Mouse (Mus musculus): ENCODE results near the gene Tmem38b. TPM values are rescaled to one million over a fixed set of nuclear protein-coding genes. Genes with fewer than 3 reads are reported as not detected.

Gene Tmem38b
- polyA plus RNA-seq, 1 experiment = 11.9 TPM

- TF ChIP-seq CTCF (IDR thresholded peaks at IDR 0.05; ENCODE audit: control insufficient read depth, insufficient read depth, insufficient replicate concordance, low read depth, low read length) (no peak), POLR2A (IDR thresholded peaks at IDR 0.05; ENCODE audit: control insufficient read depth, low read depth, low read length) (no peak)
- Histone ChIP-seq H3K27me3 (ENCODE audit: control insufficient read depth, insufficient read depth, low read length) (no peaks in the 10 kb centered on the region), H3K4me1 (ENCODE audit: control insufficient read depth, insufficient read depth, low read length) (no peaks in the 10 kb centered on the region), H3K4me3 (ENCODE audit: control insufficient read depth, low read depth, low read length) (no peak overlapping the region), H3K27ac (ENCODE audit: control insufficient read depth, insufficient read depth, low read depth, low read length) (no peak overlapping the region), H3K36me3 (ENCODE audit: control insufficient read depth, insufficient read depth, low read length) (no peaks in the 10 kb centered on the region)
These were observed 69.5 kb downstream of the Tmem38b start for GRCm38 (mm10) chr4:53895335-53895734.

- Histone ChIP-seq H3K36me3 (ENCODE audit: control insufficient read depth, insufficient read depth, low read length) (no peaks in the 10 kb centered on the region), H3K4me3 (ENCODE audit: control insufficient read depth, low read depth, low read length) (no peak overlapping the region), H3K4me1 (ENCODE audit: control insufficient read depth, insufficient read depth, low read length) (no peaks in the 10 kb centered on the region), H3K27me3 (ENCODE audit: control insufficient read depth, insufficient read depth, low read length) (no peaks in the 10 kb centered on the region), H3K27ac (ENCODE audit: control insufficient read depth, insufficient read depth, low read depth, low read length) (no peak overlapping the region)
- no peak for TF ChIP-seq POLR2A (IDR thresholded peaks at IDR 0.05; ENCODE audit: control insufficient read depth, low read depth, low read length)
- TF ChIP-seq CTCF (IDR thresholded peaks at IDR 0.05; ENCODE audit: control insufficient read depth, insufficient read depth, insufficient replicate concordance, low read depth, low read length) = no peak
These were observed 70.4 kb downstream of the Tmem38b start for GRCm38 (mm10) chr4:53896150-53896833.

- Histone ChIP-seq H3K27ac (ENCODE audit: control insufficient read depth, insufficient read depth, low read depth, low read length) (no peak overlapping the region), H3K27me3 (ENCODE audit: control insufficient read depth, insufficient read depth, low read length) (no peaks in the 10 kb centered on the region)
- TF ChIP-seq CTCF (IDR thresholded peaks at IDR 0.05; ENCODE audit: control insufficient read depth, insufficient read depth, insufficient replicate concordance, low read depth, low read length) = no peak
- TF ChIP-seq POLR2A (IDR thresholded peaks at IDR 0.05; ENCODE audit: control insufficient read depth, low read depth, low read length) = no peak
These were observed 74.6 kb downstream of the Tmem38b start for GRCm38 (mm10) chr4:53900386-53900971.

GRCm38 (mm10) chr4:53904335-53904734 is 78.5 kb downstream of the Tmem38b start:
- Histone ChIP-seq H3K4me1 (ENCODE audit: control insufficient read depth, insufficient read depth, low read length) (no peaks in the 10 kb centered on the region), H3K27ac (ENCODE audit: control insufficient read depth, insufficient read depth, low read depth, low read length) (no peak overlapping the region), H3K27me3 (ENCODE audit: control insufficient read depth, insufficient read depth, low read length) (no peaks in the 10 kb centered on the region), H3K4me3 (ENCODE audit: control insufficient read depth, low read depth, low read length) (no peak overlapping the region), H3K36me3 (ENCODE audit: control insufficient read depth, insufficient read depth, low read length) (no peaks in the 10 kb centered on the region)
- no peak for TF ChIP-seq POLR2A (IDR thresholded peaks at IDR 0.05; ENCODE audit: control insufficient read depth, low read depth, low read length)
- TF ChIP-seq CTCF (IDR thresholded peaks at IDR 0.05; ENCODE audit: control insufficient read depth, insufficient read depth, insufficient replicate concordance, low read depth, low read length) = no peak

More at GRCm38 (mm10) chr4:53900386-53900971, 74.6 kb downstream of the Tmem38b start:
- no peak overlapping the region for H3K4me3 ChIP-seq (ENCODE audit: control insufficient read depth, low read depth, low read length)
- H3K36me3 ChIP-seq (ENCODE audit: control insufficient read depth, insufficient read depth, low read length) = no peaks in the 10 kb centered on the region
- no peaks in the 10 kb centered on the region for H3K4me1 ChIP-seq (ENCODE audit: control insufficient read depth, insufficient read depth, low read length)

GRCm38 (mm10) chr4:53905537-53905936 is 79.7 kb downstream of the Tmem38b start:
- no peaks in the 10 kb centered on the region for H3K4me1 ChIP-seq (ENCODE audit: control insufficient read depth, insufficient read depth, low read length)
- no peak for TF ChIP-seq CTCF (IDR thresholded peaks at IDR 0.05; ENCODE audit: control insufficient read depth, insufficient read depth, insufficient replicate concordance, low read depth, low read length)
- no peak for TF ChIP-seq POLR2A (IDR thresholded peaks at IDR 0.05; ENCODE audit: control insufficient read depth, low read depth, low read length)
- no peak overlapping the region for H3K4me3 ChIP-seq (ENCODE audit: control insufficient read depth, low read depth, low read length)

GRCm38 (mm10) chr4:53907071-53907470 is 81.2 kb downstream of the Tmem38b start:
- Histone ChIP-seq H3K27ac (ENCODE audit: control insufficient read depth, insufficient read depth, low read depth, low read length) (no peak overlapping the region), H3K27me3 (ENCODE audit: control insufficient read depth, insufficient read depth, low read length) (no peaks in the 10 kb centered on the region), H3K4me3 (ENCODE audit: control insufficient read depth, low read depth, low read length) (no peak overlapping the region), H3K4me1 (ENCODE audit: control insufficient read depth, insufficient read depth, low read length) (no peaks in the 10 kb centered on the region), H3K36me3 (ENCODE audit: control insufficient read depth, insufficient read depth, low read length) (no peaks in the 10 kb centered on the region)
- no peak for TF ChIP-seq CTCF (IDR thresholded peaks at IDR 0.05; ENCODE audit: control insufficient read depth, insufficient read depth, insufficient replicate concordance, low read depth, low read length)
- TF ChIP-seq POLR2A (IDR thresholded peaks at IDR 0.05; ENCODE audit: control insufficient read depth, low read depth, low read length) = no peak

More at GRCm38 (mm10) chr4:53905537-53905936, 79.7 kb downstream of the Tmem38b start:
- H3K27ac ChIP-seq (ENCODE audit: control insufficient read depth, insufficient read depth, low read depth, low read length) = no peak overlapping the region
- H3K27me3 ChIP-seq (ENCODE audit: control insufficient read depth, insufficient read depth, low read length) = no peaks in the 10 kb centered on the region
- H3K36me3 ChIP-seq (ENCODE audit: control insufficient read depth, insufficient read depth, low read length) = no peaks in the 10 kb centered on the region

Other genes starting within 250 kb of the Tmem38b start
- gene Fsd1l, start 194.6 kb upstream of the Tmem38b start, polyA plus RNA-seq (2012; rRNA removed) = 2.3 and 2.5 TPM in 2 replicates
- 13.4 and 17.7 TPM in 2 replicates for gene Fktn, start 112.0 kb upstream of the Tmem38b start, polyA plus RNA-seq (2012; rRNA removed)
- 0.40 and 0.63 TPM in 2 replicates for gene Tal2, start 46.3 kb upstream of the Tmem38b start, polyA plus RNA-seq (2012; rRNA removed)

All from testis, adult 2 months (tissue).